Mouse (Mus musculus) kidney, adult 2 months (tissue): ENCODE measurements around the gene Phf11c.

Experiments
- CTCF ChIP-seq: fragments of 200-500 bp; conservative IDR thresholded peaks from 2 replicates; pipeline ENCODE4 v1.5.1; 2011; ENCODE audit warnings: low read depth, mild to moderate bottlenecking, control low read depth, low read length, moderate library complexity, mixed read lengths; ENCODE audit not compliant: insufficient read depth, insufficient read length
- POLR2A ChIP-seq: fragments of 200-500 bp; IDR thresholded peaks from one replicate; pipeline ENCODE4 v1.6.1; 2011; ENCODE audit warnings: low read depth, low read length, control low read depth

DNA sequence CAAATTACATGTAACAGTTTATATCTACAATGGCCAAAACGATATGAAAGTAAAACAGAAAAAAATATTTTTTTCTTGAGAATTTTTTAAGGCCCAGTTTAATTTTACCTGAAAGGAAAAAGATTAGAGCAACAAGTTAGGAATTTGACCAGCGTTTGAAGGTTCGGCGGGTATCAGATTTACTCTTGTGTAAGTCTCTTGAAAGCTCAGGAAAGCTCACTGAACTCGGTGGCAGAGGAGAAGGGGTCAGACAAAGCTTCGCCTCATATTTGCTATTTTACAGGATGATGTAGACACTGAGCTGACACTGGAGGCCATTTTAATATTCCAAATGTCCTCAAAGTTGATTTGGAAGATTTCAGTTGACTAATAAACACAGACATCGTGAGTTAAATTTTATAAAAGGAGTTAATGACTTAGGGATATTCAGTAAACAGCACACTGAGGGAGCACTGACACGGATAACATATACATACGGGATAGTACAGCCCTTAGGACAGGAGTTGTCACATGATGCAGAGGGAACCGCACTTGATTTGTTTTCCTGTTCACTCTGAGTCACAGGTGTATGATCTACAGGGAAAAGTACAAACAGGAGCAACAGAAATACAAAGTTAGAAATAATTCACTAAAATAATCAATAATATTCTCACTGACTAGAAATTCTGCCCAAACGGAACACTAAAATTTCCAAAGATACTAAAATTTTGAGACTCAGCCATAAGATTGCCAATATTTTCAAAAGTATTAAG lies 27.9 kb upstream of the Phf11c start:
- TF ChIP-seq CTCF (no peak), POLR2A (no peak)
